Mouse (Mus musculus): ENCODE results near the gene Sergef. TPM values are rescaled to one million over a fixed set of nuclear protein-coding genes. Genes with fewer than 3 reads are reported as not detected.

Gene Sergef
- total RNA-seq, 4 experiments from 2014 or later: 66.3 to 76.8 (median 71.3) TPM

DNA sequence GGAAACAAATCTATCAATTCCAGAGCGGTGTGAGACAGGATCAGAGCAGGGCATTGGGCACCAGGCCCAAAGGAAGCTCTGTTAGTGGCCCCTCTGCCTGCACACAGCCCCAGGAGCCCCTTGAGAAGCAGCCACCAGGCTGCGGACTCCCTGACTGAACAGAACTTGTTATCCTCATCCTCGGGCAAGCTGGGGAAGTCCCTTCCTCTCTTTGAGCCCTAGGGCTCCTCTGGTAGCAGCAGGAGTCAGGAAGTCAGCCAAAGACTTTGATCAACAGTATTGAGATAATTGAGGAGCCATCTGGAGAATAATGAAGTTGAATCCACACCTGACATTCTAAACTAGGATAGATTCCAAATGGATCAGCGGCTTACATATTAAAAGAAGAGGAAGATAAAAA is 135.4 kb downstream of the Sergef start:
- DNase-seq (ENCODE audit: low spot score in 2 of 2): no peak

- no peak for DNase-seq (ENCODE audit: low spot score in 2 of 2)
Observed at GRCm38 (mm10) chr7:46502650-46503049, 137.0 kb downstream of the Sergef start.

DNA sequence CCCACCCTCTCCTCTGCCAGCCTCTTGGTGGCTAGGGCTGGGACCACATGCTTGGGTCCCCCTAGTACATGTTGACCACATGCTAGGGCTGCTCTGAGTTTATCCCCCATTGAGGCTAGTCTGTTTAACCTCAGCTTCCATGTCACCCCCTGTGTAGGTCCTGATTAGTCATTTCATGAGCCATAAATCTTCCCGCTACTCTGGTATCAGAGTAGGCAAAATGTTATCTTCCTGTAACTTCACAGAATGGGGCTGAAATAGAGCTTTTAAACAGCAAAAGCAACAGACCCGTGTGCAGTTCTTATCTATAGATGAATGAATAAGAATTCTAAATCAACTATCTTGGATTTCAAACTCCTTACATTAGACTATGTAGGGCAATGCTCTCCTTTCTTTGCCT is 138.1 kb downstream of the Sergef start:
- DNase-seq (ENCODE audit: low spot score in 2 of 2): no peak

DNA sequence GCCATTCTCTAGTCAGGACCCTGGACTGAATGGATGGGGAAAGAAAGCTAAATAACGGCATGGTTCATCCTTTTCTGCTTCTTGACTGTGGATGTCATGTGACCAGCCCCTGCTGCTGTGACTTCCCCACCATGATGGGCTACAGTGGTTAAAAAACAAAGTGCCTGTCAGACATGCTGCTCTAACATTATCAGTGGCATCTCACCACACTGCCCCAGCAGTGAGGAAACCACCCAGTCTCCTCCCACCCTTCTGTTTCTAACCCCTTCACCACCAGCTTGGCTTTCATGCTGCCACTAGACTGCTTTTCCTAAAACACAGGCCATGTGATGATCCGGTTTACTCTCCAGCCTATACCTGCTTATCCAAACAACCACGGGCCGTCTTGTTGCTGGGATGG is 140.0 kb downstream of the Sergef start:
- DNase-seq (ENCODE audit: low spot score in 2 of 2): no peak

DNA sequence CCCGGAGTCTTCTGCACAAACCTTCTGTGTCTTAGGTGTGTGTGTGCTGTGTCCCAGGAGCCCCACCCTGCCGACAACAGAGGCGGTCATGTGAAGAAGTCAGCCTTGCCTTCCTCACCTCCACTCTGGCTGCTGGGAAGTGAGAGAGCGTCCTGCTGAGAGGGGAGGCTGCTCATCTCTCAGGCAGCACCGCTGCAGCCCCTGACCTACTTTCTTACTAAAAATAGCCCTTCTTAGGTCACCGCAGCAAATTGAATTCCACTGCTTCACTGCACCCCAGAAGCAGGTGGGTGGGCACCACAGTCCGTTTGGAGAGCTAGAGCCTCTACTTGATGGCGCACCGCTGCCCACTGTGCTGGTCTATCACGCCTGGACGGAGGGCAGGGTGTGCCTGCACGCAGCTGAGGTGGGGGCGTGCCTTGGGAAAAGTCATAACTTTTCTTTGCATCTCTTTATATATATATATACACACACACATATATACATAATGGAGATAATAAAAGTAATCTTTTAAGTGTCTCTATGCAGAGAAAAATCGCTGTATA is 147.4 kb downstream of the Sergef start:
- no peak for DNase-seq (ENCODE audit: low spot score in 2 of 2)

- no peak for DNase-seq (ENCODE audit: low spot score in 2 of 2)
Observed at GRCm38 (mm10) chr7:46487354-46487753, 152.3 kb downstream of the Sergef start.

GRCm38 (mm10) chr7:46486761-46487160 is 152.8 kb downstream of the Sergef start:
- DNase-seq (ENCODE audit: low spot score in 2 of 2): no peak

GRCm38 (mm10) chr7:46484223-46484622 is 155.4 kb downstream of the Sergef start:
- no peak for DNase-seq (ENCODE audit: low spot score in 2 of 2)

DNA sequence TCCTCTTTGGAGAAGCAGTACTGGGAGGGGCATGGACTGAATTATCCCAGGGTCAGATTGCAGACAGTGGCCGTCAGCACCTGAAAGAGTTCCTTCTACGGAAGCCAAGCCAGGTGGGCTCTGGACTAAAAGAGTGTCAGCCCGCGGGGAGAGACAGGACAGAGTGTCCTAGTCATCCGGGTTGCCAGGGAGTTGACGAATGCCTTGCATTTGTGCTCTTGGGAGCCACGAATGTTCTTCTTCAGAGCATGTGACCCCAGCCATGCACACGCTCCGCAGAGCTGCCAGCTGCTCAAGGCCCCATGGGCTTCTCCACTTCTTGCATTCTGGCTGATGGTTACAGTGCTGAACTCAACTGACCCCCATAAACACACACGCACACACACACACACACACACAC is 156.6 kb downstream of the Sergef start:
- DNase-seq (ENCODE audit: low spot score in 2 of 2): no peak

GRCm38 (mm10) chr7:46482099-46482531 is 157.5 kb downstream of the Sergef start:
- DNase-seq (ENCODE audit: low spot score in 2 of 2): no peak

GRCm38 (mm10) chr7:46479793-46480192 is 159.8 kb downstream of the Sergef start:
- no peak for DNase-seq (ENCODE audit: low spot score in 2 of 2)

- no peak for DNase-seq (ENCODE audit: low spot score in 2 of 2)
Observed at GRCm38 (mm10) chr7:46477456-46477855, 162.2 kb downstream of the Sergef start.

- DNase-seq (ENCODE audit: low spot score in 2 of 2): no peak
Observed at GRCm38 (mm10) chr7:46475464-46475863, 164.1 kb downstream of the Sergef start.

GRCm38 (mm10) chr7:46473141-46473540 is 166.5 kb downstream of the Sergef start:
- DNase-seq (ENCODE audit: low spot score in 2 of 2): no peak

GRCm38 (mm10) chr7:46471054-46471737 is 168.4 kb downstream of the Sergef start:
- no peak for DNase-seq (ENCODE audit: low spot score in 2 of 2)

DNA sequence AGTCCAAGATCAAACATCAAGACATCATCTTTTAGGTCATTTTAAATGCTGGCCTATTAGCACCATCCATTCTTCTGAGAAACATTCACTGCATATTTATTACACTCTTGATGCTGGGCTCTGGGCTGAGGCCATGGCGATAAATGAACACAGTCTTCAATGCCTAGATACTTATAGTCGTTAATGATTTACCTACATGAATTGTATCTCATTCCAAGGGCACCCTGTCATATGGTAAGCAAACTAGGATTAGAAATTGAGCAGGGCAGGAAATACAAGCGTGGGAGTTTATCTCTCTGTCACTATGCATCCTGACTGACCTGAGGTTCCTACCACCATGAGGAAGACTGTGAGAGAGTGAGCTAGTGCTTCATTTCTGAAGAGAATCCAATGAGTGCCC is 170.1 kb downstream of the Sergef start:
- DNase-seq (ENCODE audit: low spot score in 2 of 2): no peak

DNA sequence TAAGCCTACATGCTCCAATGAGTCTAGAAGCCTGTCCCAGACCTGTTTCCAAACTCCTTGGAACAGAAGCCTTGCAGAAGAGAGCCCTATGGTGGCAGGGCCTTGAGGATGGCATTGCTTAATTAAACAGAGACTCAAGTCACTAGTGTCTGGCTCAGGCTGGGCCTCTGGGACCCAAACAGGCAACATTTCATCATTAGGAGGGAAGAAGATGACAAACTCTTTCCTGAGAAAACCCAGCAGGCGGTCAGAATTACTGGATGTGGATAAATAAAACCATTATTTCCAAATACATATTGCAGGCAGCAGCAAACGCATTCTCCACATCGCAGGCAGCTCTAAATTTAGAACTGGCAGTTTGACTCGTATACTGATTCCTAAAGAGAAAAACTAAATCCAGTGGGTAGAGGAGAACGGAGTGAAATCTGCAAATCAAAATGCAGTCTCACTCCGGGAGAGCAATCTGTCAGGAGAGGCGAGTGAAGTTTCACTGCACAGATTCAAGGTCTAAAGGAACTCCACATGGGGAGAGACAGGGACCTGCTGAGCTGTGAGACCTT is 173.1 kb downstream of the Sergef start:
- DNase-seq (ENCODE audit: low spot score in 2 of 2): no peak

GRCm38 (mm10) chr7:46463136-46463535 is 176.5 kb downstream of the Sergef start:
- no peak for DNase-seq (ENCODE audit: low spot score in 2 of 2)

- no peak for DNase-seq (ENCODE audit: low spot score in 2 of 2)
Observed at GRCm38 (mm10) chr7:46462287-46462686, 177.3 kb downstream of the Sergef start.

DNA sequence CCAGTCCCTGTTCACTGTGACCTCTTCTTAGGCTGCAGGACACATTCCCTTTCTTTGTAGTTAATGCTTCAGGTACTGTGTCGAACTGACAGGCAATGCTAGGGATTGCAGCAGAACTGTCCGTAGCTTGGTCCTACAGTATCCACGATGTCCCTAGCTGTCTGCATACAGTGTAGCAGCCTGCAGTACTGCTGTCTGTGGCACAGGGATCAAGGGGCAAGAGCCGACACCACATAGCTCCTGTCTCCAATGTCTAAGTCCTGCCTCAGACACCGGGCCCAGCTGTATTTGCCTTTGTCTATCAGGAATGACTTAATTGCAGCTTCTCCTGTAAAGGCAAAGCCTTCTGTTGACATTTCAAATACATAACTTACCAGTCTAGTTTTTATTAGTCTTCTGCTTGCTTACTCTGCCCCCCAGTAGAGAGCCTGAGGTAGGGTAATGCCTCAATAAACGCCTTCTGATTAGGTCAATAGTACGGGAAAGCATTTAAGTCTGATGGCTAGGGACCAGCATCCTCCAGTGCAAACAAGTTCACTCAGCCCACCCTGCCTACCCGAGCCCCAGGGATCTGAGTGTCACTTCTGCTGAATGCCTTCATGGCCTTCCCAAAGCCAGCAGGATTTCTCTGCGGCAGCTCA is 179.9 kb downstream of the Sergef start:
- DNase-seq (ENCODE audit: low spot score in 2 of 2): no peak

- no peak for DNase-seq (ENCODE audit: low spot score in 2 of 2)
Observed at GRCm38 (mm10) chr7:46459200-46459599, 180.4 kb downstream of the Sergef start.

DNA sequence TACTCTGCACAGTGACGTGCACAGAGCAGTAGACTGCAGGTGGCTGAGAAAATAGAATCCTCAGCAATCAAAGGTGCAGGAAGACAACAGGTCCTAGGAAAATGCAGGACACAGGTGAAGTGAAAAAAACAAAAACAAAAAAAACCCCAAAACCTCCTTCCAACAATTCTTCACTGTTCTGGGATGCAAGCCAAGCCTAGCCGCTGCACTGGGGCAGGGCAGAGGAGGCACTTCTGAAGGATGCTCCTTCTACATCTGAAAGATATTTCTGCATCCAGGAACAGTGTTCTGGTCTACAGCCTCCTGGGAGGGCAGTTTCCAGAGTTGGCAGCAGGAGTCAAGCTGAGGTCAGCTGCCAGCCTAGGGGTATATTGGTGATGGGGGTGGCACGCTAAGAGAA is 181.7 kb downstream of the Sergef start:
- no peak for DNase-seq (ENCODE audit: low spot score in 2 of 2)

Data from left cerebral cortex, adult 8-10 months (tissue).